Comparison of ENCODE assay signal across 17 mouse cellular contexts in the genomic region with DNA sequence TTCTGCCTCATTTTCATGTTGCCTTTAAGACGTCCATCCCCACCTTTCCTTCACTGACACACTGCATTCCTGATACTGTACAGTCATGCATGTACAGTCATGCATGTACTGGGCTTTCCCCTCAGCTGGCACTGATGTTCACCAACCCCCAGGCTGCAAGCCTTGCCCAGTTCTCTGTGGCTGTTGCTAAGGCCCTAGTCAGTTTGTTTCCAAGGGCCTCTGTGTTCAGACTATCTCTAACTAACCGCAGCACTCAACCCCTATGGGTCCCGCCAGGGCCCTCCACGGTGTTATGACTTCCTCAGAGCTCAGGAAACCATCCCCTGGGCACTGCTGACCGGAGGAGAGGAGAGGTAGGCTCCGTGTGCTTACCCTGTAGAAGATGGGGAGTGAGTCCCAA. TPM values are rescaled to one million over a fixed set of nuclear protein-coding genes. Genes with fewer than 3 reads are reported as not detected.
DNase-seq lines count a peak whose midpoint lies in the region; ATAC-seq and TF ChIP-seq lines count a peak whose summit lies in the region.
"Had no signal": no experiment of that assay in that cellular context is flagged by ENCODE, and none has a peak within 500 bp of the region (broad histone marks: within the 10 kb centered on the region; RNA-seq: fewer than 3 reads in every experiment).

No protein-coding gene starts in this region.

- 42% methylated on average over 6 of the region's 6 CpGs for WGBS in liver, postnatal 0 days (ENCODE audit: insufficient replicate concordance)

- H3K4me2 ChIP-seq in liver, postnatal 0 days (ENCODE audit: low read depth, low read length): no peak overlapping the region
- H3K4me2 ChIP-seq in CH12.LX (ENCODE audit: insufficient read depth, low read depth, poor library complexity, severe bottlenecking): peak overlapping the region; percentile 59
- H3K4me2 ChIP-seq: forebrain, embryonic 13.5 days; hindbrain, embryonic 14.5 days; kidney, embryonic 15.5 days; lung, embryonic 15.5 days had no signal

- peaks cover 27% of the 10 kb centered on the region for H3K4me1 ChIP-seq in liver, postnatal 0 days (ENCODE audit: insufficient read depth)
- H3K4me1 ChIP-seq in CH12.LX (ENCODE audit: control insufficient read depth in 1 of 2, insufficient read depth in 2 of 2): peaks cover 61 to 82% of the 10 kb centered on the region in 2 experiments

- H3K36me3 ChIP-seq in liver, postnatal 0 days (replicated peaks; ENCODE audit: insufficient read depth, low read length): no peaks in the 10 kb centered on the region
- no peaks in the 10 kb centered on the region for H3K36me3 ChIP-seq in CH12.LX (replicated peaks in 1 of 2; ENCODE audit: control insufficient read depth in 1 of 2, insufficient read depth in 1 of 2, low read length in 1 of 2)
- H3K36me3 ChIP-seq: kidney, embryonic 15.5 days; lung, embryonic 15.5 days had no signal

- no peak overlapping the region for H3K4me3 ChIP-seq in liver, postnatal 0 days (ENCODE audit: low read depth, low read length)
- peak overlapping the region in 1 of 3 experiments; percentile 8 for H3K4me3 ChIP-seq in CH12.LX (replicated peaks in 1 of 3; ENCODE audit: low read depth in 2 of 3, low read length in 2 of 3, poor library complexity in 1 of 3)
- H3K4me3 ChIP-seq: forebrain, embryonic 13.5 days; kidney, embryonic 15.5 days; lung, embryonic 15.5 days had no signal

- TF ChIP-seq POLR2A in CH12.LX (IDR thresholded peaks at IDR 0.05; ENCODE audit: low read depth, low read length): no peak; the same call in 1 of the 2 replicates

- in situ Hi-C loops in CH12.LX (cut with MboI; ENCODE audit: low pct_ligation_motif_present, low pct_unique_long_range_greater_than_20kb, low sequenced_read_pairs): no loop called here
- in situ Hi-C loops in Patski (cut with MboI; ENCODE audit: low pct_unique_long_range_greater_than_20kb): loop anchor here (10.0 kb wide), 1 partner anchor 161 kb away; a partner anchor contains a TSS

- no peak for TF ChIP-seq EP300 in liver, postnatal 0 days (IDR thresholded peaks at IDR 0.05; ENCODE audit: low read depth)
- peak; percentile 77 for TF ChIP-seq EP300 in CH12.LX (IDR thresholded peaks at IDR 0.05; ENCODE audit: low read length)

- no peak for TF ChIP-seq CTCF in liver, postnatal 0 days (IDR thresholded peaks at IDR 0.05; ENCODE audit: low read depth)
- TF ChIP-seq CTCF in CH12.LX (conservative IDR thresholded peaks at IDR 0.05 in 1 of 2, IDR thresholded peaks at IDR 0.05 in 1 of 2; ENCODE audit: low read depth in 2 of 2, low read length in 2 of 2) (no peak), Patski (IDR thresholded peaks at IDR 0.05) (no peak)

- no peaks in the 10 kb centered on the region for H3K9me3 ChIP-seq in liver, postnatal 0 days (ENCODE audit: low read length)
- H3K9me3 ChIP-seq in CH12.LX (replicated peaks; ENCODE audit: low read length): no peaks in the 10 kb centered on the region
- H3K9me3 ChIP-seq: forebrain, embryonic 13.5 days; kidney, embryonic 15.5 days; lung, embryonic 15.5 days had no signal

- ATAC-seq in liver, postnatal 0 days: peak; percentile 26; the same call in 1 of the 2 replicates
- peak; percentile 84 for ATAC-seq in Patski
- ATAC-seq in cerebellum, adult (ENCODE audit: insufficient number of reproducible peaks, low FRiP score, low TSS enrichment): no peak
- ATAC-seq: forebrain, embryonic 13.5 days; intestine, postnatal 0 days; midbrain, embryonic 16.5 days had no signal

- dilution Hi-C loops in CH12.LX (cut with MboI; ENCODE audit: extremely low pct_ligation_motif_present, extremely low pct_unique_long_range_greater_than_20kb, low sequenced_read_pairs): no loop called here

- H3K9ac ChIP-seq in liver, postnatal 0 days (replicated peaks): no peak overlapping the region
- H3K9ac ChIP-seq in CH12.LX (ENCODE audit: insufficient read depth, low read depth): peak overlapping the region; percentile 14
- H3K9ac ChIP-seq: forebrain, embryonic 13.5 days; hindbrain, embryonic 14.5 days; kidney, embryonic 15.5 days; lung, embryonic 15.5 days had no signal

- CTCF ChIA-PET in Patski (lab: Charles Lee): interaction anchor here (1.1 to 2.6 kb wide), 6 partner anchors 14 to 281 kb away, joined by 3 to 10 read pairs (median 4); no protein-coding TSS in a partner anchor

- POLR2A ChIA-PET in Patski (lab: Charles Lee): no interaction called here

- no peak overlapping the region for H3K27ac ChIP-seq in liver, postnatal 0 days (ENCODE audit: low read depth)
- H3K27ac ChIP-seq in CH12.LX (ENCODE audit: insufficient read depth, low read depth): peak overlapping the region; percentile 92
- H3K27ac ChIP-seq: forebrain, embryonic 13.5 days; hindbrain, embryonic 14.5 days; kidney, embryonic 15.5 days; lung, embryonic 15.5 days had no signal

- no peaks in the 10 kb centered on the region for H3K27me3 ChIP-seq in liver, postnatal 0 days (ENCODE audit: insufficient read depth, low read length)
- H3K27me3 ChIP-seq in CH12.LX (replicated peaks): no peaks in the 10 kb centered on the region
- H3K27me3 ChIP-seq in Patski: no peaks in the 10 kb centered on the region
- H3K27me3 ChIP-seq: forebrain, embryonic 13.5 days; kidney, embryonic 15.5 days; lung, embryonic 15.5 days had no signal

- no peaks in the 10 kb centered on the region for H3K79me2 ChIP-seq in CH12.LX (replicated peaks; ENCODE audit: control insufficient read depth, extremely low read depth, insufficient read depth, poor library complexity, severe bottlenecking)

- TF ChIP-seq RAD21 in CH12.LX (IDR thresholded peaks at IDR 0.05; ENCODE audit: low read depth, low read length): no peak

- DNase-seq in liver, postnatal 0 days: no peak
- DNase-seq in liver (no peak), CH12.LX (ENCODE audit: extremely low read depth) (peak; percentile 91), Patski (ENCODE audit: low read depth, low spot score) (peak; percentile 92)
- DNase-seq in natural killer cell, adult 2 months (ENCODE audit: low spot score in 2 of 2): peak; percentile 45 to 65
- DNase-seq in left cerebral cortex, adult 18-20 months (ENCODE audit: low spot score in 2 of 2): no peak
- DNase-seq: adrenal gland, adult 2 months; cerebellum, adult 9-10 months; gastrocnemius, postnatal 25 days; thymus, postnatal 25 days had no signal

TF ChIP-seq in CH12.LX, 34 proteins besides CTCF, POLR2A, EP300 and RAD21 (continues in another document):
- peak; percentile 78; the same call in 1 of the 2 replicates for TF ChIP-seq MXI1 (IDR thresholded peaks at IDR 0.05; ENCODE audit: low read depth, low read length)
- TF ChIP-seq JUN (IDR thresholded peaks at IDR 0.05; ENCODE audit: insufficient read depth, low read depth, low read length): no peak
- peak; percentile 77 for TF ChIP-seq MEF2A (IDR thresholded peaks at IDR 0.05; ENCODE audit: borderline replicate concordance, low read depth, low read length)
- no peak for TF ChIP-seq USF1 (IDR thresholded peaks at IDR 0.05; ENCODE audit: low read depth, low read length)
- no peak for TF ChIP-seq MAFK (IDR thresholded peaks at IDR 0.05; ENCODE audit: insufficient replicate concordance, low read length)
- TF ChIP-seq ZC3H11A (IDR thresholded peaks at IDR 0.05; ENCODE audit: low read depth, low read length): no peak
- TF ChIP-seq NRF1 (IDR thresholded peaks at IDR 0.05; ENCODE audit: low read depth, low read length): no peak
- peak; percentile 73; the same call in 1 of the 2 replicates for TF ChIP-seq TCF12 (IDR thresholded peaks at IDR 0.05; ENCODE audit: low read depth, low read length)
- no peak for TF ChIP-seq ZKSCAN1 (IDR thresholded peaks at IDR 0.05; ENCODE audit: borderline replicate concordance, low read depth, low read length)
- TF ChIP-seq UBTF (IDR thresholded peaks at IDR 0.05; ENCODE audit: low read depth, low read length): no peak
- no peak for TF ChIP-seq ZMIZ1 (IDR thresholded peaks at IDR 0.05; ENCODE audit: low read depth, low read length)
- TF ChIP-seq NELFE (IDR thresholded peaks at IDR 0.05; ENCODE audit: low read depth, low read length): no peak
- TF ChIP-seq PAX5 (IDR thresholded peaks at IDR 0.05; ENCODE audit: low read length): no peak
- no peak for TF ChIP-seq MAZ (IDR thresholded peaks at IDR 0.05; ENCODE audit: low read depth, low read length)
- TF ChIP-seq KAT2A (IDR thresholded peaks at IDR 0.05; ENCODE audit: insufficient replicate concordance, low read length): 0 out of 2 replicates have a peak, but pooled peaks have one; percentile 42
- no peak for TF ChIP-seq ELF1 (IDR thresholded peaks at IDR 0.05; ENCODE audit: low read depth, low read length)
- peak; percentile 87 for TF ChIP-seq ETS1 (conservative IDR thresholded peaks at IDR 0.05; ENCODE audit: low read depth, low read length)
- no peak for TF ChIP-seq POLR2AphosphoS2 (IDR thresholded peaks at IDR 0.05; ENCODE audit: low read depth, low read length)
- peak; percentile 53; the same call in 1 of the 2 replicates for TF ChIP-seq MAX (IDR thresholded peaks at IDR 0.05; ENCODE audit: low read length)
- no peak for TF ChIP-seq JUND (conservative IDR thresholded peaks at IDR 0.05; ENCODE audit: low read depth, low read length)
- TF ChIP-seq RCOR1 (conservative IDR thresholded peaks at IDR 0.05; ENCODE audit: low read depth, low read length): 0 out of 2 replicates have a peak, but pooled peaks have one; percentile 63
- peak; percentile 78 for TF ChIP-seq BHLHE40 (IDR thresholded peaks at IDR 0.05; ENCODE audit: low read depth, low read length)
- 0 out of 2 replicates have a peak, but pooled peaks have one; percentile 18 for TF ChIP-seq TBP (conservative IDR thresholded peaks at IDR 0.05; ENCODE audit: low read depth, low read length)
- no peak for TF ChIP-seq ZNF384 (IDR thresholded peaks at IDR 0.05; ENCODE audit: low read depth, low read length)
- no peak for TF ChIP-seq HCFC1 (IDR thresholded peaks at IDR 0.05; ENCODE audit: low read depth, low read length)
- no peak for TF ChIP-seq GABPA (IDR thresholded peaks at IDR 0.05; ENCODE audit: insufficient replicate concordance, low read depth, low read length)
- peak; percentile 78 for TF ChIP-seq IRF4 (IDR thresholded peaks at IDR 0.05; ENCODE audit: low read depth, low read length)

RNA-seq across cellular contexts. Expression of a gene that starts 16.8 kb away (rescaled TPM):
- 23.8 and 28.8 TPM in 2 replicates for polyA plus RNA-seq in liver, postnatal 0 days (2015; fragmentation: Nextera tagmentation; extraction: Ambion mirVana)
- total RNA-seq in CH12.LX (2012; rRNA removed): 50.6 and 71.5 TPM in 2 replicates
- 87.3 and 96.2 TPM in 2 replicates for total RNA-seq in CH12.LX (2014; rRNA removed)
- 125 and 133 TPM in 2 replicates for polyA plus RNA-seq in CH12.LX (2012; ENCODE audit: insufficient read length, low read depth)
- 76.6 TPM for polyA plus RNA-seq in Patski (2021)
- total RNA-seq in left cerebral cortex, adult 18-20 months (2021): 1 to 10 TPM; 1.9 to 2.1 TPM

RNA-seq across cellular contexts. Expression of a gene that starts 49.0 kb away (rescaled TPM):
- polyA plus RNA-seq in liver, postnatal 0 days (2015; fragmentation: Nextera tagmentation; extraction: Ambion mirVana): 1,022 and 1,029 TPM in 2 replicates
- 12,233 and 13,782 TPM in 2 replicates for total RNA-seq in CH12.LX (2012; rRNA removed)
- 6,472 and 7,835 TPM in 2 replicates for total RNA-seq in CH12.LX (2014; rRNA removed)
- 4,797 and 6,276 TPM in 2 replicates for polyA plus RNA-seq in CH12.LX (2012; ENCODE audit: insufficient read length, low read depth)
- 3,038 TPM for polyA plus RNA-seq in Patski (2021)
- 1,000 to 10,000 TPM; 1,463 to 1,514 TPM for total RNA-seq in left cerebral cortex, adult 18-20 months (2021)

Comparison
In these comparisons a context has a peak if more than half of its experiments do, and no peak if none do; other contexts are left out.
1. DNase-seq: peak in CH12.LX (single experiment), Patski (single experiment) and natural killer cell, adult 2 months (2 of 2); none in liver, postnatal 0 days (single experiment), liver (single experiment) and left cerebral cortex, adult 18-20 months (0 of 2).